Mouse (Mus musculus) embryo, embryonic 10.5 days (tissue): ENCODE results near the gene Slc10a1.
"Not testable (repeated sequence)": the region's sequence is repeated elsewhere in the genome, so short reads cannot be mapped to it uniquely, and the experiment has no call there.

ENCODE experiments used
- DNase-seq: peaks from one replicate; pipeline ENCODE4 v3.0.0-alpha.2; 2015; ENCODE audit warnings: low spot score

Gene Slc10a1

GRCm38 (mm10) chr12:80966059-80966838 is 2.3 kb downstream of the Slc10a1 start:
- no peak for DNase-seq

- DNase-seq = no peak
These were observed 5.9 kb downstream of the Slc10a1 start for GRCm38 (mm10) chr12:80962566-80962965.

GRCm38 (mm10) chr12:80957961-80958360 is 10.5 kb downstream of the Slc10a1 start:
- DNase-seq = no peak

- no peak for DNase-seq
These were observed 12.5 kb downstream of the Slc10a1 start for GRCm38 (mm10) chr12:80956039-80956438.

- DNase-seq = no peak
These were observed 16.0 kb downstream of the Slc10a1 start for GRCm38 (mm10) chr12:80952526-80952925.

GRCm38 (mm10) chr12:80951640-80952219 is 16.8 kb downstream of the Slc10a1 start:
- no peak for DNase-seq

- DNase-seq = not testable (repeated sequence)
These were observed 18.9 kb downstream of the Slc10a1 start for GRCm38 (mm10) chr12:80949603-80950002.

GRCm38 (mm10) chr12:80948202-80948601 is 20.3 kb downstream of the Slc10a1 start:
- DNase-seq = no peak

GRCm38 (mm10) chr12:80945996-80946355 is 22.5 kb downstream of the Slc10a1 start:
- peak; percentile 97 for DNase-seq

- DNase-seq = peak; percentile 99
These were observed 23.0 kb downstream of the Slc10a1 start, which contains the start of gene Srsf5 for GRCm38 (mm10) chr12:80945334-80945995. Gene Srsf5 (plus strand): TSS chr12:80945504.

- DNase-seq = not testable (repeated sequence)
These were observed 23.6 kb downstream of the Slc10a1 start for GRCm38 (mm10) chr12:80944963-80945333.

- no peak for DNase-seq
These were observed 24.3 kb downstream of the Slc10a1 start for GRCm38 (mm10) chr12:80944204-80944603.

- no peak for DNase-seq
These were observed 25.1 kb downstream of the Slc10a1 start for GRCm38 (mm10) chr12:80943395-80943794.

- no peak for DNase-seq
These were observed 26.6 kb downstream of the Slc10a1 start for GRCm38 (mm10) chr12:80941886-80942285.

- no peak for DNase-seq
These were observed 29.3 kb downstream of the Slc10a1 start for GRCm38 (mm10) chr12:80939165-80939564.

- no peak for DNase-seq
These were observed 29.9 kb downstream of the Slc10a1 start for GRCm38 (mm10) chr12:80938642-80939041.

- no peak for DNase-seq
These were observed 31.0 kb downstream of the Slc10a1 start for GRCm38 (mm10) chr12:80937331-80938029.

- DNase-seq = no peak
These were observed 31.8 kb downstream of the Slc10a1 start for GRCm38 (mm10) chr12:80936751-80937150.

GRCm38 (mm10) chr12:80932865-80933264 is 35.6 kb downstream of the Slc10a1 start:
- no peak for DNase-seq

GRCm38 (mm10) chr12:80931402-80932140 is 36.9 kb downstream of the Slc10a1 start:
- no peak for DNase-seq

- no peak for DNase-seq
These were observed 38.4 kb downstream of the Slc10a1 start for GRCm38 (mm10) chr12:80930141-80930540.

- DNase-seq = no peak
These were observed 39.6 kb downstream of the Slc10a1 start for GRCm38 (mm10) chr12:80928881-80929280.
